Mouse (Mus musculus) stomach, postnatal 0 days (tissue): ENCODE data around the gene Cbx7. TPM values are rescaled to one million over a fixed set of nuclear protein-coding genes. Genes with fewer than 3 reads are reported as not detected.
"Not testable (repeated sequence)": the region's sequence is repeated elsewhere in the genome, so short reads cannot be mapped to it uniquely, and the experiment has no call there.

Experiments used
- ATAC-seq: fragments of 200-750 bp; cut with Nextera tagmentation; 2 replicates; pipeline ENCODE4 v1.8.0; 2017; ENCODE audit not compliant: low FRiP score, low TSS enrichment
- DNase-seq: peaks from one replicate; pipeline ENCODE4 v3.0.0-alpha.2; 2016; ENCODE audit warnings: low spot score
- H3K27ac ChIP-seq: fragments of 300-500 bp; sonication (generic); replicated peaks from 2 replicates; pipeline ENCODE4 v1.5.1; 2014; ENCODE audit warnings: mild to moderate bottlenecking, control low read depth
- H3K27me3 ChIP-seq: fragments of 300-500 bp; sonication (generic); 2 replicates; pipeline ENCODE4 v1.6.1; 2014; ENCODE audit warnings: low read length; ENCODE audit not compliant: control insufficient read depth, insufficient read depth
- H3K36me3 ChIP-seq: fragments of 300-500 bp; sonication (generic); 2 replicates; pipeline ENCODE4 v1.6.1; 2014; ENCODE audit warnings: low read length, mixed read lengths; ENCODE audit not compliant: control insufficient read depth, insufficient read depth
- H3K4me1 ChIP-seq: fragments of 300-500 bp; sonication (generic); replicated peaks from 2 replicates; pipeline ENCODE4 v1.6.1; 2014; ENCODE audit warnings: antibody characterized with exemption; ENCODE audit not compliant: control insufficient read depth, insufficient read depth
- H3K4me2 ChIP-seq: fragments of 300-500 bp; sonication (generic); replicated peaks from 2 replicates; pipeline ENCODE4 v1.6.1; 2014; ENCODE audit warnings: low read depth, mild to moderate bottlenecking, control low read depth, moderate library complexity
- H3K4me3 ChIP-seq: fragments of 300-500 bp; sonication (generic); 2 replicates; pipeline ENCODE4 v1.5.1; 2014; ENCODE audit warnings: low read depth, low read length, control low read depth
- H3K9ac ChIP-seq: fragments of 300-500 bp; sonication (generic); 2 replicates; pipeline ENCODE4 v1.6.1; 2014; ENCODE audit warnings: mild to moderate bottlenecking, low read length, control low read depth, mixed read lengths
- H3K9me3 ChIP-seq: fragments of 300-500 bp; sonication (generic); 2 replicates; pipeline ENCODE4 v1.6.1; 2016; ENCODE audit warnings: low read length; ENCODE audit not compliant: control insufficient read depth
- CTCF ChIP-seq: IDR thresholded peaks from 2 replicates; pipeline ENCODE4 v1.5.1; 2016; ENCODE audit warnings: antibody characterized with exemption, low read depth, mild to moderate bottlenecking, moderate library complexity
- EP300 ChIP-seq: optimal IDR thresholded peaks from 2 replicates; pipeline ENCODE3; 2016; ENCODE audit warnings: antibody characterized with exemption
- WGBS: fragments of 180-500 bp; shearing (Covaris S2); extraction: QIAGEN DNeasy Blood & Tissue Kit; methylation state at CpG from one replicate; pipeline ENCODE4 v1.1.7; 2014; 5-methylcytosine and 5-hydroxymethylcytosine counted together
- polyA plus RNA-seq: library from polyadenylated mRNA; unstranded; fragments of >200 nt; fragmentation: Nextera tagmentation; extraction: Ambion mirVana; gene quantifications from 2 replicates; pipeline ENCODE4 v1.2.1, GENCODE M21; 2015

Gene Cbx7
- polyA plus RNA-seq, 1 experiment from 2014 or later, result 4.8 TPM

DNA sequence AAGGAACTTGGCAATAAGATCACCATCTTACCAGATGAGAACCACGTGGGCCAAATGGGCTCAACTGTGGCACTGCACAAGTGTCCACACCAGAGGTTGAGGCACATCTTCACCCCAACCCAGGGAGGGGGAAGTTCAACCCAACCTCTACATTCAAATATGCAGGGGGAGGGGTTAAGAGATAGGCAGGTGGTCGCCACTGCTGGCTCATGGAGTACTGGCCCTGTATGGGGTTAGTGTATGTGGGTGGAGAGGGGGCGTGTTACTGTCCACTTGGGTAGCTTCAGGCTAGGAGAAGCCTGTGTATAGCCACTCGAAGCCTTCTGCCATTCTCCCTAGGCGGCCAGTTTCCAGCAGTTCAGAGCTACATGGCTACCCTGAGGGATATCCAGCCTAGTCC lies 54.8 kb downstream of the Cbx7 start:
- H3K4me3 ChIP-seq, result no peak overlapping the region

DNA sequence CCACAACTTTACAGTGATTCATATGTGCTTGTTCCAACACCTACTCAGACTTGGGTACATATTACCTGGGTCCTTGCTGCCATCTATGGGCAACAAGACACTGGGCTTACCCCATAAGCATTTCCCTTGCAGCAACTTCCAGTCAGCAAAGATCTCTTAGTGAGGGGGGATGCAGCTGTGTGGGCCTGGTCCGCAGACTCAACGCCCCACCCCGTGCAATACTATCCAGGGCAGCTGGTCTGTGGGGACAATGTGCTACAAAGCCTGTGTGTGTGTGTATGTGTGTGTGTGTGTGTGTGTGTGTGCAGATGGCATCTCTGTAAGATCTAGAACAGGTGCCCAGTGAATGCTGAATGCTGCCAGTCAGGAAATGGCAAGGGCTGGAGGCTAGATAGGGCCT lies 56.6 kb downstream of the Cbx7 start:
- ATAC-seq (0 out of 2 replicates have a peak, but pooled peaks have one; percentile 13), DNase-seq (no peak)
- WGBS, result 80% methylated on average over 3 of the region's 3 CpGs
- H3K9ac ChIP-seq, result no peak overlapping the region
- no peak overlapping the region for H3K4me3 ChIP-seq
- no peak for TF ChIP-seq EP300
- TF ChIP-seq CTCF, result peak; percentile 67
- no peaks in the 10 kb centered on the region for H3K4me1 ChIP-seq
- H3K36me3 ChIP-seq, result peaks cover 3% of the 10 kb centered on the region; the same call in 1 of the 2 replicates
- no peak overlapping the region for H3K27ac ChIP-seq
- H3K4me2 ChIP-seq, result no peak overlapping the region
- no peaks in the 10 kb centered on the region for H3K27me3 ChIP-seq
- H3K9me3 ChIP-seq, result no peaks in the 10 kb centered on the region

More for the DNA sequence above, 54.8 kb downstream of the Cbx7 start:
- peak; percentile 28; the same call in 1 of the 2 replicates for ATAC-seq
- no peaks in the 10 kb centered on the region for H3K27me3 ChIP-seq
- H3K4me2 ChIP-seq, result no peak overlapping the region
- H3K9ac ChIP-seq, result no peak overlapping the region
- WGBS, result 73% methylated on average over 5 of the region's 5 CpGs
- no peak overlapping the region for H3K27ac ChIP-seq
- H3K4me1 ChIP-seq, result no peaks in the 10 kb centered on the region
- no peak for TF ChIP-seq CTCF
- no peak for TF ChIP-seq EP300
- DNase-seq, result no peak
- H3K36me3 ChIP-seq, result peaks cover 3% of the 10 kb centered on the region; the same call in 1 of the 2 replicates
- H3K9me3 ChIP-seq, result no peaks in the 10 kb centered on the region

DNA sequence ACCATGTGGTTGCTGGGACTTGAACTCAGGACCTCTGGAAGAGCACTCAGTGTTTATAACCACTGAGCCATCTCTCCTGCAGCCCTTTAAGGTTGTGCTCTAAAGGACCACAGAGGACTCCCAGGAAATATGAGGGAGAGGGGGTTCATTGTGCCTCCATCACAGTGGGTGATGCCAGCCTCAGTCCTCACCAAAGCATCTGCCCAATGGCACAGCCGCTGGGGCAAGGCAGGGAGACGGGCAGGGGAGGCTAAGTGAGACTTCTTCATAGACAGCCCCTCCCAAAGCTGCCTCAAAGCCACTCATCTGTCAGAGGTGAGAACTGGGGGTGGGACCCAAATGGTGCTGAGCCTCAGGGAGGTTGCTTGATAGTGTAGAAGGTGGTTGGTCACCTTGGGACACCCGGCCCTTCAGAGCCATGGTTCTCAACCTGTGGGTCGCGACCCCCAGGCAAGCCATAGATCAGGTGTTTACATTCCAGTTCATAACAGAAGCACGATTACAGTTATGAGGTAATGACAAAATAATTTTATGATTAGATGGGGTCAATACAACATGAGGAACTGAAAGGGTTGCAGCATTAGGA lies 57.1 kb downstream of the Cbx7 start:
- no peak overlapping the region for H3K27ac ChIP-seq
- H3K4me2 ChIP-seq, result no peak overlapping the region
- ATAC-seq (no peak), DNase-seq (no peak)
- H3K4me1 ChIP-seq, result no peaks in the 10 kb centered on the region
- no peak for TF ChIP-seq EP300
- no peak for TF ChIP-seq CTCF
- 67% methylated on average over 6 of the region's 6 CpGs for WGBS
- H3K27me3 ChIP-seq, result no peaks in the 10 kb centered on the region
- H3K9me3 ChIP-seq, result no peaks in the 10 kb centered on the region
- H3K4me3 ChIP-seq, result no peak overlapping the region
- peaks cover 3% of the 10 kb centered on the region; the same call in 1 of the 2 replicates for H3K36me3 ChIP-seq
- H3K9ac ChIP-seq, result no peak overlapping the region

DNA sequence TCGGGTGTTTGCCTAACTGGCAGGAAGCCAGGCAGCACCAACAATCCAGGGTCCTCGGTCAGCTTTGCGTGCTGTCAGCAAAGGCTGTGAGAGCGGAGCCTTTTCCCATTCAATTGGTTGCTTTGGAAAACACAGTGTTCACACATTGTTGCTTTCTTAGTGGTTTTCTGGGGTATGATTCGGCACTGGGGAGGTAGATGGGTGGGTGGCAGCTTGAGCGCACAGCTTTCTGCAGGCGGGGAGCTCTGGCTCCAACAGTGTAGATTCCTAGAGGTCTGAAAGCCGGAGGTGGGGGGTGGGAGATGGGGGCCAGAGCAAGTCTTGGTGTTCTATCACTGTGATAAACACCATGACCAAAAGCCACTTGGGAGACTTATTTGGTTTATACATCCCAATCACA lies 59.6 kb downstream of the Cbx7 start:
- no peak for TF ChIP-seq EP300
- TF ChIP-seq CTCF, result no peak
- Histone ChIP-seq H3K27ac (no peak overlapping the region), H3K4me2 (no peak overlapping the region), H3K27me3 (no peaks in the 10 kb centered on the region), H3K36me3 (0 out of 2 replicates have a peak, but pooled peaks cover 2% of the 10 kb centered on the region), H3K9ac (no peak overlapping the region), H3K4me1 (no peaks in the 10 kb centered on the region), H3K4me3 (no peak overlapping the region), H3K9me3 (no peaks in the 10 kb centered on the region)
- no peak for DNase-seq
- 80% methylated on average over 8 of the region's 8 CpGs for WGBS
- ATAC-seq, result no peak

DNA sequence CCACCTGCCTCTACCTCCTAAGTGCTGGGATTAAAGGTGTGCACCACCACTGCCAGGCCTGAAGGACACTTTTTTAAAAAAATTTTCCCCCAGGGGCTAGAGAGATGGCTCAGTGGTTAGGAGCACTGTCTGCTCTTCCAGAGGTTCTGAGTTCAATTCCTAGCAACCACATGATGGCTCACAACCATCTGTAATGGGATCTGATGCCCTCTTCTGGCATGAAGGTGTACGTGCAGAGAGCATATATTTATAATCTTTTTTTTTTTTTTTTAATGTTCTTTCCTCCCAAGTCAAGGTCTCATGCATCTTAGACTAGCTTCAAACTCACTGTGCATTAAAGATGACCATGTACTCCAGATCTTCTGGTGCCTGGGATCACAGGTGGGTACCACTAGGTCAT lies 60.1 kb downstream of the Cbx7 start:
- 80% methylated on average over 1 of the region's 1 CpGs for WGBS
- peak; percentile 53 for TF ChIP-seq CTCF
- not testable (repeated sequence) for H3K9me3 ChIP-seq, DNase-seq, H3K27ac ChIP-seq, H3K4me2 ChIP-seq, H3K4me3 ChIP-seq, H3K27me3 ChIP-seq, ATAC-seq, H3K4me1 ChIP-seq, H3K9ac ChIP-seq, H3K36me3 ChIP-seq

DNA sequence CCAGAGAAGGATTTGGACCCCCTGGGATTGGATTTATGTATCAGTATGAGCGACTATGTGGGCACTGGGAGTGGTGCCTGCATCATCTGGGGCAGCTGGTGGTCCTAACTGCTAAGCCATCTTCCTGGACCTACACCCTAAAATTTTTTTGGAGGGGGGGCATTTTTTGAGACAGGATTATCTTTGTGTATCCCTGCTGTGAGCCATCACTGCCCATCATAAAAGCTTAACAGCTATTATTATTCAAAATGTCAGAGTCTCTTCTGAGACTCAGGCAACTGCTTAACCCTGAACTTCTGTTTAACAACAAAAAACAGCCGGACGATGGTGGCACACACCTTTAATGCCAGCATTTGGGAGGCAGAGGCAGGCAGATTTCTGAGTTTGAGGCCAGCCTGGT lies 61.9 kb downstream of the Cbx7 start:
- H3K27ac ChIP-seq, ATAC-seq, H3K9me3 ChIP-seq, H3K9ac ChIP-seq, H3K4me2 ChIP-seq, H3K27me3 ChIP-seq, H3K4me1 ChIP-seq, H3K4me3 ChIP-seq, H3K36me3 ChIP-seq, DNase-seq: not testable (repeated sequence)
- WGBS, result 93% methylated on average over 3 of the region's 3 CpGs
